Mouse (Mus musculus): ENCODE results near the gene Gcnt1.

Gene Gcnt1

GRCm38 (mm10) chr19:17364741-17365140 is 7.9 kb downstream of the Gcnt1 start:
- DNase-seq, result peak; percentile 9

GRCm38 (mm10) chr19:17361181-17361580 is 11.5 kb downstream of the Gcnt1 start:
- no peak for DNase-seq

- DNase-seq, result no peak
Observed at GRCm38 (mm10) chr19:17359315-17359890, 13.2 kb downstream of the Gcnt1 start.

GRCm38 (mm10) chr19:17357391-17357790 is 15.3 kb downstream of the Gcnt1 start:
- DNase-seq, result no peak

GRCm38 (mm10) chr19:17356932-17357331 is 15.7 kb downstream of the Gcnt1 start:
- DNase-seq, result no peak

GRCm38 (mm10) chr19:17355950-17356867 is 16.4 kb downstream of the Gcnt1 start:
- DNase-seq, result peak; percentile 5

- DNase-seq, result no peak
Observed at GRCm38 (mm10) chr19:17355361-17355760, 17.3 kb downstream of the Gcnt1 start.

- no peak for DNase-seq
Observed at GRCm38 (mm10) chr19:17354797-17355196, 17.8 kb downstream of the Gcnt1 start.

GRCm38 (mm10) chr19:17354362-17354761 is 18.3 kb downstream of the Gcnt1 start:
- DNase-seq, result no peak

- no peak for DNase-seq
Observed at GRCm38 (mm10) chr19:17353727-17354126, 18.9 kb downstream of the Gcnt1 start.

- no peak for DNase-seq
Observed at GRCm38 (mm10) chr19:17347852-17348251, 24.8 kb downstream of the Gcnt1 start.

GRCm38 (mm10) chr19:17346716-17347474 is 25.7 kb downstream of the Gcnt1 start:
- DNase-seq, result no peak

- no peak for DNase-seq
Observed at GRCm38 (mm10) chr19:17344881-17345280, 27.8 kb downstream of the Gcnt1 start.

GRCm38 (mm10) chr19:17339563-17339962 is 33.1 kb downstream of the Gcnt1 start:
- no peak for DNase-seq

GRCm38 (mm10) chr19:17337057-17337679 is 35.5 kb downstream of the Gcnt1 start:
- DNase-seq, result no peak

- DNase-seq, result no peak
Observed at GRCm38 (mm10) chr19:17336646-17337045, 36.0 kb downstream of the Gcnt1 start.

GRCm38 (mm10) chr19:17334644-17335333 is 37.9 kb downstream of the Gcnt1 start:
- DNase-seq, result no peak

- no peak for DNase-seq
Observed at GRCm38 (mm10) chr19:17333043-17333442, 39.6 kb downstream of the Gcnt1 start.

GRCm38 (mm10) chr19:17328916-17329315 is 43.7 kb downstream of the Gcnt1 start:
- DNase-seq, result no peak

- no peak for DNase-seq
Observed at GRCm38 (mm10) chr19:17327881-17328404, 44.7 kb downstream of the Gcnt1 start.

- DNase-seq, result no peak
Observed at GRCm38 (mm10) chr19:17323689-17324241, 48.9 kb downstream of the Gcnt1 start.
